Mouse (Mus musculus): ENCODE measurements around the gene 1810046K07Rik.

Gene 1810046K07Rik

GRCm38 (mm10) chr9:51303980-51304379, 24.7 kb downstream of the 1810046K07Rik start:
- no peak for DNase-seq (ENCODE audit: extremely low spot score)

- DNase-seq (ENCODE audit: extremely low spot score) = no peak
Measured at GRCm38 (mm10) chr9:51293541-51293940, 35.2 kb downstream of the 1810046K07Rik start.

GRCm38 (mm10) chr9:51292674-51293073, 36.0 kb downstream of the 1810046K07Rik start:
- DNase-seq (ENCODE audit: extremely low spot score) = peak; percentile 74

GRCm38 (mm10) chr9:51290980-51291379, 37.7 kb downstream of the 1810046K07Rik start:
- no peak for DNase-seq (ENCODE audit: extremely low spot score)

GRCm38 (mm10) chr9:51286079-51286478, 42.6 kb downstream of the 1810046K07Rik start:
- DNase-seq (ENCODE audit: extremely low spot score) = no peak

- DNase-seq (ENCODE audit: extremely low spot score) = peak; percentile 88
Measured at GRCm38 (mm10) chr9:51278500-51279381, 50.0 kb downstream of the 1810046K07Rik start, which contains the start of gene Colca2. Gene Colca2, minus strand, starts transcription at chr9:51278569.

GRCm38 (mm10) chr9:51277834-51278498, 50.8 kb downstream of the 1810046K07Rik start:
- no peak for DNase-seq (ENCODE audit: extremely low spot score)

- no peak for DNase-seq (ENCODE audit: extremely low spot score)
Measured at GRCm38 (mm10) chr9:51274678-51275077, 54.0 kb downstream of the 1810046K07Rik start.

- no peak for DNase-seq (ENCODE audit: extremely low spot score)
Measured at GRCm38 (mm10) chr9:51273581-51274154, 55.0 kb downstream of the 1810046K07Rik start.

- DNase-seq (ENCODE audit: extremely low spot score) = no peak
Measured at GRCm38 (mm10) chr9:51272102-51272501, 56.6 kb downstream of the 1810046K07Rik start.

GRCm38 (mm10) chr9:51271073-51271472, 57.6 kb downstream of the 1810046K07Rik start:
- DNase-seq (ENCODE audit: extremely low spot score) = no peak

GRCm38 (mm10) chr9:51268852-51269251, 59.9 kb downstream of the 1810046K07Rik start:
- no peak for DNase-seq (ENCODE audit: extremely low spot score)

GRCm38 (mm10) chr9:51258426-51258825, 70.3 kb downstream of the 1810046K07Rik start:
- DNase-seq (ENCODE audit: extremely low spot score) = no peak

GRCm38 (mm10) chr9:51256780-51257502, 71.8 kb downstream of the 1810046K07Rik start:
- no peak for DNase-seq (ENCODE audit: extremely low spot score)
